Mouse (Mus musculus) left cerebral cortex, adult 8-10 months (tissue): Measurements from ENCODE around the gene Slc7a15. TPM values are rescaled to one million over a fixed set of nuclear protein-coding genes. Genes with fewer than 3 reads are reported as not detected.
"Not testable (repeated sequence)": the region's sequence is repeated elsewhere in the genome, so short reads cannot be mapped to it uniquely, and the experiment has no call there.

Experiments
- DNase-seq, 2 experiments: peaks; one replicate each; pipeline ENCODE4 v3.0.0; 2022; ENCODE audit warnings: low spot score in 2 of 2
- total RNA-seq, 4 experiments: library from RNA; stranded (reverse); gene quantifications; 2 replicates each; pipeline ENCODE4 v1.2.4; 2022

Gene Slc7a15
- total RNA-seq = not detected

DNA sequence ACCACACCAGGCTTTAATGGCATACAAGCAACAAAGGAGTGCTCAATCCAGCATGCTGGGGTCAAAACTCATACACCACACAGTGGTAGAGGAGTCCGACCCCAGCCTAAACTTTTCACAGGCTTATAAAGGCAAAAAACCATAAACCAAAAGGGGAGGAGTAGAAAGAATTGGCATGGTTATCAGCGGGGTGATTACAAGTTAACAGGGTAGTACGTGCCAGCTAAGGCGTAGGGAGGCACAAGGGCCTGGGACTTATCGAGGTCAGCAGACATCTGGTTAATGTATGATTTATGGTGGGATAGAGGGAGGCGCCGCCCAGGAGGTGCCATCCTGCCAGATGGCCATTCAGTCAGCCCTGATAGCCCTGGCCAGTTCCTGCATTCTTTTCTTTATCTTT, at the start of gene Slc7a15:
TSS of gene Slc7a15 (minus strand) at position 101 of the 400 bp plus-strand sequence.
- not testable (repeated sequence) for DNase-seq

- not testable (repeated sequence) for DNase-seq
These were observed 49.3 kb upstream of the Slc7a15 start for GRCm38 (mm10) chr12:8648211-8648610.

- DNase-seq = no peak
These were observed 42.5 kb upstream of the Slc7a15 start for GRCm38 (mm10) chr12:8641425-8641735.

GRCm38 (mm10) chr12:8640711-8641424, 42.0 kb upstream of the Slc7a15 start:
- peak; percentile 97 to 100 for DNase-seq

DNA sequence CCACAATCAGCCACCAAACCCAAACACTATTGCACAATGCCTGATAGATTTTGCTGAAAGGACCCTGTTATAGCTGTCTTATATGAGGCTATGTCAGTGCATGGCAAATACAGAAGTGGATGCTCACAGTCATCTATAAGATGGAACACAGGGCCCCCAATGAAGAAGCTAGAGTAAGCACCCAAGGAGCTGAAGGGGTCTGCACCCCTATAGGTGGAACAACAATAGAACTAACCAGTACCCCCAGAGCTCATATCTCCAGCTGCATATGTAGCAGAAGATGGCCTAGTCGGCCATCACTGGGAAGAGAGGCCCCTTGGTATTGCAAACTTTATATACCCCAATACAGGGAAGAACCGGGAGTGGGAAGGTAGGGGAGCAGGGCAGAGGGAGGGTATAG, 41.3 kb upstream of the Slc7a15 start:
- DNase-seq = not testable (repeated sequence)

- peak; percentile 34 to 78 for DNase-seq
These were observed 39.7 kb upstream of the Slc7a15 start for GRCm38 (mm10) chr12:8638411-8639087.

DNA sequence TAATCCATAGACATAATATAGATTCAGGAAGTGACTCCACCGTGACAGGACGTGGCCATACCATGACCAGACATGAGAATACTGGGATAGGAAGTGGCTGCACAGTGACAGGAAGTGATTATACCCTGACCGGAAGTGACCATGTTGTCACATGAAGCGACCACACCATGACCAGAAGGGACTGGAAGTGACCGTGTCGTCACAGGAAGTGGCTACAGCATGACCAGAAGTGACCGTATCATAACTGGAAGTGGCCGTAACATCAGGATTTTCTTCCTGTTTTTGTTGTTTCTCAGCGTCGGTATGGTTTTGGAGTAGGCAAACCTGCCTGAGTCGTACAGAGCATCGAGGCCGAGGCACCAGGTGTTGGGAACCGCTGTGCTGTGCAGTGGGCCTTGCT, 38.1 kb upstream of the Slc7a15 start:
- DNase-seq = no peak

DNA sequence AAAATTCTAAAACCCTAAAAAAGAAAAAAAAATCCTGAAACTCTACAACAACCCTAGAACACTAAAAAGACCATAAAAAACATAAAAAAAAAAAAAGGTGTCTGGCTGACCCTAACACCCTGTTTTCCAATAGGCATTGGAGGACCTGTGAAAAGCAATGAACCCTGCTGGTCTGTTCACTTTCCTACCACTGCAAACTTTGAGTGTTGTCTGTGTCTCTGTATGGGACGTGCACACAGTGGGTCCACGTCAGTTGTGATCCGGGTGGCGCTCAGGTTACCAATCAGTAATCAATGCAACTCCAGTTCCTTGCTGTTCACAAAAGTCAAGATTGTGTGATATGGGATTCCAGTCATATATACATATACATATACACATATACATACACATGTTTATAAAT, 36.7 kb upstream of the Slc7a15 start:
- no peak for DNase-seq

DNA sequence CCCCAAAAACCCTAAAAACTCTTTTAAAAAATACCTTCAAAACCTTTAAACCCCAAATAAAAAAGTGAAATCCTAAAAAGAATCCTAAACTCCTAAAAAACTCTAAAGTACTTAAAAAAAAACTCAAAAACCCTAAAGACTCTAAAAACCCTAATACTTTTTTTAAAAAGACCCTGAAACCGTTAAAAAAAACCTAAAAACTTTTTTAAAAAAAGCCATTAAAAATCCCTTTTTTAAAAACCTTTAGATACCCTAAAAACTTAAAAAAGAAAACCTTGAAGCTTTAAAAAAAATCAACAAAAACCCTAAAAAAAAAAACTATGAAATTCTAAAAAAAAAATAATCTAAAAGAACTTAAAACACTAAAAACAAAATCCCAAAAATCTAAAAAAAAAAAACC, 35.4 kb upstream of the Slc7a15 start:
- DNase-seq = no peak

GRCm38 (mm10) chr12:8632737-8633365, 34.0 kb upstream of the Slc7a15 start:
- DNase-seq = no peak

- DNase-seq = no peak
These were observed 32.8 kb upstream of the Slc7a15 start for GRCm38 (mm10) chr12:8631691-8632090.

DNA sequence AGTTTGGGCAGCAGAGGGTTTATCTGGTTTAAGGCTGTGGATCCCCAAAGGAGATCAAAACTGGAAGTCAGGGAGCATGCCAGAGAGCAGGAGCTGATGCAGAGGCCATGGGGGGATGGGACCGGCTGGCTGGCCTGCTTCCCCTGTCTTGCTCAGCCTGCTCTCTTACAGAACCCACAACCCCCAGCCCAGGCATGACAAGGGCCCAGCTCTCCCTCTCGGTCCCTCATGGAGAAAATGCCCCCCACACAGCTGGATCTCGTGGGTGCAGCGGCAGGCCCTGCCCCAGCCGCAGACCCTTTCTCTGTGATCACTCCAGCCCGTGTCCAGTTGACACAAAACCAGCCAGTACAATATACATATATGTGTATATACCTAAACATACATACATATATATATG, 30.7 kb upstream of the Slc7a15 start:
- DNase-seq = no peak

DNA sequence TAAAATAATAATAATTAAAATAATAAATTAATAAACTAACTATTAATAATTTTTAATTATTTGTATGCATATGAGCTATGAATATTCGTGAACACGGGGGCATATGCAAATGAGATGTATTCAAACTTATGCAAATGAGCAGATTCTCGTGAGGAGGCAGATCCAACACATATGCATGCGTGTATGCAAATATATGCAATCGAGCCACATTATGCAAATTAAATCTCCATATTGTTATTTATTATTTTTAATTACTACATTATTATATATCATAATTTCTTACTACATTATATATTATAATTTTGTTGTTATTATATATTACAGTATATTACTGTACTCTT, 21.8 kb upstream of the Slc7a15 start:
- no peak for DNase-seq

GRCm38 (mm10) chr12:8619827-8620677, 21.2 kb upstream of the Slc7a15 start:
- DNase-seq = no peak

GRCm38 (mm10) chr12:8618271-8618670, 19.4 kb upstream of the Slc7a15 start:
- DNase-seq = no peak

DNA sequence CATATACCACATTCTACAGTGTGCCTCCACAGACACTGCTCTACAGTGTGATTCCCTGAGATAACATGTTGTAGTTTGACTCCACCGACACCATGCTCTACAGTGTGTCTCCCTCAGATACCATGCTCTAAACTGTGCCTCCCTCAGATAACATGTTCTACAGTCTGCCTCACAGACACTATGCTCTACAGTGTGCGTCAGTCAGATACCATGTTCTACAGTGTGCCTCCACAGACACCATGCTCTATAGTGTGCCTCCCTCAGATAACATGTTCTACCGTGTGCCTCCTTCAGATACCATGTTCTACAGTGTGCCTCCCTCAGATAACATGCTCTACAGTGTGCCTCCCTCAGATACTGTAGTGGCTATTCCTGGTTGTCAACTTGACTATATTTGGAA, 10.2 kb upstream of the Slc7a15 start:
- DNase-seq = no peak

DNA sequence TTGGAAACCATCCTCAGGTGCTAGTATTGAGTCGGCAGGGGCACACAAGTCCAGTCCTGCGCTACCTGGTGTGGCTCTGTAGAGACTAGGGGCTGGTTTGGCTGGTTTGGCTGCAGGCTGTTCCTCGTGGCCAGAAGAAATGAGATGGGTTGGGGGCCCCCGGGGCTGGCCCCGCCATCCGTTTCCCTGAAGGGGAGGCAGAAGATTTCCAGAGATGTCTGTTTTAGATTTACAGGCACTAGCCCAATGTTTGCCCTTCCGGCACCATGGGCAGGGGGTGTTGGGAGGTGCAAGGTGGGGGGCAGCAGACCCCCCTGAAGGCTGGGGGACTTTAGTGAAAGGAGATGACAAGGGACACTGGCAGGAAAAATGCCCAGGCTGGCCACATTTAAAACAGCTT, 3.3 kb downstream of the Slc7a15 start:
- no peak for DNase-seq

- not testable (repeated sequence) for DNase-seq
These were observed 7.5 kb downstream of the Slc7a15 start for GRCm38 (mm10) chr12:8591326-8591725.

DNA sequence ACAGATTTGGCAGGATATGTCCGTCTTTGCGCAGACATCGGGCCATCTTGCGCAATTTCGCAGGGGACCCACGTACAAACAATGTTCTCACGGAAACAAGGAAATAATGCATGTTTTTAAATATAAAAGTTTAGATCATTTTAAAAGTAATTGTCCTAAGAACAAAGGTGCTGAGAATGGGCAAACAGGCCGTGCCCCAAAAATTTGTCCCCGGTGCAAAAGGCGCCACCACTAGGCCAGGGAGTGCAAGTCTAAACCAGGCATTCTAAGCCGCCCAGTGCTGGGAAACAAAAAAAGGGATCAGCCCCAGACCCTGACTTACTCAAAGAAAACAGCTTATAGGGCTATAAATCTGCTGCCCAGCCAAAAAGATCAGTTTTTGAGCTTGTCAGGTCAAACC, 25.5 kb downstream of the Slc7a15 start:
- no peak for DNase-seq

DNA sequence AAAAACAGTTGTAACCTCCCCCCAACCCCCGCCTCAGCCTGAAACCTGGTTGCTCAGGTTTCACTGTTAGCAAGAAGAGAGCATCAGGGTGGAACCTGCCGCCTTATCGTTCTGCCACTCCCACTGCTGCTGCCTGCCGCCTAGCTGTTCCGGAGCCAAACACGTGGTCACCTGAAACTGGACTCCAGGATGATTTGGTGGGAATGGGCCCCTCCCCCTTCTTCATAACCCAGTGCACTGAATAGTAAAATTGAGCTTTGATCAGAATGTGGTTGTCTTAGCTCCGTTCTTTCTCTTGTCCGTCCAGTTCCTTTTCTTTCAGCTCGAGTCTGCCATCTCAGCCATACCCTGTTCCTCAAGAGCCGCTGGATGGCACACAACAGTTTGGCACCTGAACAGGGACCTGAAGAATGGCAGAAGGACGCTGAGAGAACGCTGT, 26.9 kb downstream of the Slc7a15 start:
- DNase-seq = not testable (repeated sequence)

DNA sequence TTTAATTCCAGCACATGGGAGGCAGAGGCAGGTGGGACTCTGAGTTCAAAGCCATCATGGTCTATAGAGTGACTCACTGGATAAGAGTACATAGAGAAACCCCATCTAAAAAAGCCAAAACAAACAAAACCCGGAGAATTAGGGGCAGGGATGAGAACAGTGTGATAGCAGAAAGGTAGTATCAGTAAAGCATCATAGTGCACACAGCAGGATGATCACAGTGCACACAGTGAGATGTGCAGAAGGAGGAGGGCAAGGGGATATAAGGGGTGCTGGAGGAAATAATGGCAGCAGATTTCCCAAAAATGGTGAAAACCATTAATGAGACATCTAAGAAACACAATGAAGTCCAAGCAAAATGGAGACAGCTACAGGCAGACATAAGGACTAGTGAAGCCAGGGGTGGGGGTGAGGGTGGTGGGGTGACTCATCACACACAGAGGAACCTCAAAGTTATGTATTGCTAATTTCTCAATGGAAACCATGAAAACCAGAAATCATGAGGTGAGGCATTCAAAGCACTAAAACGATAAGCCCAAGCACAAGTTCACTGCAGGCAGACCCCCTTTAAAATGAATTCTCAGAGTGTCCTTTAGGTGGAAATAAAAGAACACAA, 27.5 kb downstream of the Slc7a15 start:
- DNase-seq = not testable (repeated sequence)
